ENCODE assay signal across 26 mouse cellular contexts in genomic region chr7:137237419-137237818, GRCm38 (mm10).
A peak's percentile ranks its signal among the peaks of the same experiment; 100 is the strongest.
DNase-seq lines count a peak whose midpoint lies in the region; ATAC-seq lines count a peak whose summit lies in the region.
"Had no signal": no experiment of that assay in that cellular context is flagged by ENCODE, and none has a peak within 500 bp of the region (broad histone marks: within the 10 kb centered on the region; RNA-seq: fewer than 3 reads in every experiment).

No protein-coding gene starts in this region.

- peaks cover 51% of the 10 kb centered on the region for H3K4me1 ChIP-seq in hindbrain, embryonic 12.5 days
- peaks cover 2% of the 10 kb centered on the region; the same call in 1 of the 2 replicates for H3K4me1 ChIP-seq in hindbrain, embryonic 11.5 days (replicated peaks; ENCODE audit: control insufficient read depth, insufficient read depth, low read length)
- H3K4me1 ChIP-seq in midbrain, embryonic 13.5 days (replicated peaks) = peaks cover 59% of the 10 kb centered on the region
- peaks cover 36% of the 10 kb centered on the region for H3K4me1 ChIP-seq in midbrain, embryonic 10.5 days
- H3K4me1 ChIP-seq in embryonic facial prominence, embryonic 15.5 days = peaks cover 8% of the 10 kb centered on the region; the same call in 1 of the 2 replicates
- peaks cover 41% of the 10 kb centered on the region for H3K4me1 ChIP-seq in neural tube, embryonic 14.5 days (ENCODE audit: control insufficient read depth, insufficient read depth, low read length)
- H3K4me1 ChIP-seq: intestine, embryonic 15.5 days; liver, embryonic 12.5 days had no signal

- no peaks in the 10 kb centered on the region for H3K9me3 ChIP-seq in hindbrain, embryonic 12.5 days (replicated peaks)
- H3K9me3 ChIP-seq in hindbrain, embryonic 11.5 days (ENCODE audit: control insufficient read depth, low read length) = no peaks in the 10 kb centered on the region
- no peaks in the 10 kb centered on the region for H3K9me3 ChIP-seq in midbrain, embryonic 13.5 days
- H3K9me3 ChIP-seq in midbrain, embryonic 10.5 days (replicated peaks) = no peaks in the 10 kb centered on the region
- no peaks in the 10 kb centered on the region for H3K9me3 ChIP-seq in embryonic facial prominence, embryonic 15.5 days (replicated peaks)
- no peaks in the 10 kb centered on the region for H3K9me3 ChIP-seq in neural tube, embryonic 14.5 days (ENCODE audit: control insufficient read depth, low read length)
- H3K9me3 ChIP-seq: embryonic facial prominence, embryonic 12.5 days; forebrain, embryonic 13.5 days; heart, embryonic 12.5 days; intestine, embryonic 15.5 days; liver, embryonic 12.5 days had no signal

- no peak for DNase-seq in hindbrain, embryonic 11.5 days (ENCODE audit: low spot score)
- no peak for DNase-seq in midbrain, embryonic 10.5 days (ENCODE audit: low spot score)
- DNase-seq in frontal cortex, postnatal 25 days (ENCODE audit: low spot score in 2 of 2) = no peak
- DNase-seq: adrenal gland, postnatal 10 days; cerebellum, adult 11 months; cerebellum, adult 9-10 months; cerebellum, postnatal 36 days; gastrocnemius, postnatal 25 days; heart, adult 11 months; kidney, adult 2 months; kidney, postnatal 36 days; liver, postnatal 0 days; lung, postnatal 36 days had no signal

- no peak overlapping the region for H3K4me3 ChIP-seq in hindbrain, embryonic 12.5 days
- H3K4me3 ChIP-seq in hindbrain, embryonic 11.5 days (ENCODE audit: low read depth, low read length) = no peak overlapping the region
- H3K4me3 ChIP-seq in midbrain, embryonic 13.5 days (replicated peaks) = no peak overlapping the region
- H3K4me3 ChIP-seq in midbrain, embryonic 10.5 days = no peak overlapping the region
- no peak overlapping the region for H3K4me3 ChIP-seq in embryonic facial prominence, embryonic 15.5 days (replicated peaks)
- no peak overlapping the region for H3K4me3 ChIP-seq in neural tube, embryonic 14.5 days (ENCODE audit: low read depth, low read length)
- H3K4me3 ChIP-seq: embryonic facial prominence, embryonic 12.5 days; erythroblast, embryonic 14.5 days; forebrain, embryonic 13.5 days; heart, embryonic 12.5 days; intestine, embryonic 15.5 days; layer of hippocampus, adult 2 months; left cerebral cortex, adult 2 months; liver, embryonic 12.5 days had no signal

- no peak overlapping the region for H3K4me2 ChIP-seq in hindbrain, embryonic 12.5 days (replicated peaks)
- no peak overlapping the region for H3K4me2 ChIP-seq in hindbrain, embryonic 11.5 days (replicated peaks; ENCODE audit: low read depth, low read length)
- no peak overlapping the region for H3K4me2 ChIP-seq in midbrain, embryonic 13.5 days (replicated peaks)
- no peak overlapping the region for H3K4me2 ChIP-seq in embryonic facial prominence, embryonic 15.5 days (replicated peaks)
- H3K4me2 ChIP-seq in neural tube, embryonic 14.5 days (ENCODE audit: low read depth, low read length) = no peak overlapping the region
- H3K4me2 ChIP-seq: embryonic facial prominence, embryonic 12.5 days; forebrain, embryonic 13.5 days; heart, embryonic 12.5 days; intestine, embryonic 15.5 days; liver, embryonic 12.5 days had no signal

- H3K27ac ChIP-seq in hindbrain, embryonic 12.5 days = peak overlapping the region; percentile 79; the same call in 1 of the 2 replicates
- H3K27ac ChIP-seq in hindbrain, embryonic 11.5 days (ENCODE audit: low read depth, low read length) = no peak overlapping the region
- H3K27ac ChIP-seq in midbrain, embryonic 13.5 days = peak overlapping the region; percentile 74; the same call in 1 of the 2 replicates
- H3K27ac ChIP-seq in midbrain, embryonic 10.5 days (replicated peaks) = no peak overlapping the region
- no peak overlapping the region for H3K27ac ChIP-seq in embryonic facial prominence, embryonic 15.5 days (replicated peaks)
- H3K27ac ChIP-seq in neural tube, embryonic 14.5 days (ENCODE audit: low read depth, low read length) = peak overlapping the region; percentile 75; the same call in 1 of the 2 replicates
- H3K27ac ChIP-seq: embryonic facial prominence, embryonic 12.5 days; forebrain, embryonic 13.5 days; intestine, embryonic 15.5 days; layer of hippocampus, adult 2 months; left cerebral cortex, adult 2 months; liver, embryonic 12.5 days had no signal

- H3K9ac ChIP-seq in hindbrain, embryonic 12.5 days = no peak overlapping the region
- no peak overlapping the region for H3K9ac ChIP-seq in hindbrain, embryonic 11.5 days (ENCODE audit: low read depth, low read length)
- H3K9ac ChIP-seq in midbrain, embryonic 13.5 days (replicated peaks) = no peak overlapping the region
- no peak overlapping the region for H3K9ac ChIP-seq in embryonic facial prominence, embryonic 15.5 days
- no peak overlapping the region for H3K9ac ChIP-seq in neural tube, embryonic 14.5 days (replicated peaks; ENCODE audit: low read depth, low read length)
- H3K9ac ChIP-seq: embryonic facial prominence, embryonic 12.5 days; forebrain, embryonic 13.5 days; heart, embryonic 12.5 days; intestine, embryonic 15.5 days; liver, embryonic 12.5 days; liver, postnatal 0 days had no signal

- H3K36me3 ChIP-seq in hindbrain, embryonic 12.5 days = peaks cover 21% of the 10 kb centered on the region
- no peaks in the 10 kb centered on the region for H3K36me3 ChIP-seq in hindbrain, embryonic 11.5 days (ENCODE audit: control insufficient read depth, insufficient read depth, low read length)
- peaks cover 16% of the 10 kb centered on the region for H3K36me3 ChIP-seq in midbrain, embryonic 13.5 days
- peaks cover 21% of the 10 kb centered on the region for H3K36me3 ChIP-seq in midbrain, embryonic 10.5 days
- H3K36me3 ChIP-seq in embryonic facial prominence, embryonic 15.5 days = no peaks in the 10 kb centered on the region
- H3K36me3 ChIP-seq in neural tube, embryonic 14.5 days (ENCODE audit: control insufficient read depth, insufficient read depth, low read length) = peaks cover 6% of the 10 kb centered on the region; the same call in 1 of the 2 replicates
- H3K36me3 ChIP-seq: heart, embryonic 12.5 days; intestine, embryonic 15.5 days; liver, embryonic 12.5 days had no signal

- H3K27me3 ChIP-seq in hindbrain, embryonic 12.5 days = no peaks in the 10 kb centered on the region
- no peaks in the 10 kb centered on the region for H3K27me3 ChIP-seq in hindbrain, embryonic 11.5 days (ENCODE audit: control insufficient read depth, insufficient read depth, low read length)
- no peaks in the 10 kb centered on the region; the same call in 1 of the 2 replicates for H3K27me3 ChIP-seq in midbrain, embryonic 13.5 days
- H3K27me3 ChIP-seq in midbrain, embryonic 10.5 days (ENCODE audit: low read depth, poor library complexity, severe bottlenecking) = peaks cover 17% of the 10 kb centered on the region
- peaks cover 15% of the 10 kb centered on the region for H3K27me3 ChIP-seq in embryonic facial prominence, embryonic 15.5 days
- H3K27me3 ChIP-seq in neural tube, embryonic 14.5 days (ENCODE audit: control insufficient read depth, insufficient read depth, low read length) = no peaks in the 10 kb centered on the region; the same call in 1 of the 2 replicates
- H3K27me3 ChIP-seq: Patski had no signal

- ATAC-seq in hindbrain, embryonic 12.5 days (ENCODE audit: low FRiP score) = no peak
- ATAC-seq in hindbrain, embryonic 11.5 days (ENCODE audit: low FRiP score) = no peak
- no peak for ATAC-seq in midbrain, embryonic 13.5 days
- ATAC-seq in embryonic facial prominence, embryonic 15.5 days (ENCODE audit: insufficient number of reproducible peaks, low FRiP score, low TSS enrichment, low read depth) = 0 out of 2 replicates have a peak, but pooled peaks have one; percentile 56
- ATAC-seq in neural tube, embryonic 14.5 days (ENCODE audit: low read depth) = no peak
- ATAC-seq: forebrain, embryonic 13.5 days; intestine, embryonic 15.5 days; liver, embryonic 12.5 days; liver, postnatal 0 days; Patski had no signal

- 71% methylated on average over 12 of the region's 12 CpGs for WGBS in hindbrain, embryonic 12.5 days
- 80% methylated on average over 12 of the region's 12 CpGs for WGBS in hindbrain, embryonic 11.5 days
- 59% methylated on average over 12 of the region's 12 CpGs for WGBS in midbrain, embryonic 13.5 days
- 82% methylated on average over 12 of the region's 12 CpGs for WGBS in midbrain, embryonic 10.5 days
- 63% methylated on average over 12 of the region's 12 CpGs for WGBS in embryonic facial prominence, embryonic 15.5 days
- 33% methylated on average over 12 of the region's 12 CpGs for WGBS in neural tube, embryonic 14.5 days

Comparison
In these comparisons a context has a peak if more than half of its experiments do, and no peak if none do; other contexts are left out.
1. H3K27ac ChIP-seq: peak in hindbrain, embryonic 12.5 days (single experiment), midbrain, embryonic 13.5 days (single experiment) and neural tube, embryonic 14.5 days (single experiment); none in hindbrain, embryonic 11.5 days (single experiment), midbrain, embryonic 10.5 days (single experiment) and embryonic facial prominence, embryonic 15.5 days (single experiment).